Mouse (Mus musculus): ENCODE measurements around the gene Spag4. TPM values are rescaled to one million over a fixed set of nuclear protein-coding genes. Genes with fewer than 3 reads are reported as not detected.
"Not testable (repeated sequence)": the region's sequence is repeated elsewhere in the genome, so short reads cannot be mapped to it uniquely, and the experiment has no call there.

Spag4 gene
- polyA plus RNA-seq, 1 experiment from 2014 or later = 2.2 TPM

GRCm38 (mm10) chr2:156111358-156112079 is 46.5 kb downstream of the Spag4 start, which contains the start of the genes Cpne1 and Rbm12:
TSS of gene Cpne1 (minus strand) at chr2:156111965.
TSS of gene Rbm12 (minus strand) at chr2:156111978.
- H3K36me3 ChIP-seq = no peaks in the 10 kb centered on the region
- peak within 1 kb of the TSS; percentile 98 for H3K9ac ChIP-seq
- H3K4me3 ChIP-seq = peak within 1 kb of the TSS; percentile 72
- ATAC-seq (ENCODE audit: insufficient number of reproducible peaks, low FRiP score, low TSS enrichment, low read depth) = peak; percentile 93
- no peaks in the 10 kb centered on the region for H3K27me3 ChIP-seq
- under 1% methylated on average over 74 of the region's 74 CpGs for WGBS
- no peaks in the 10 kb centered on the region for H3K9me3 ChIP-seq
- peak within 1 kb of the TSS; percentile 66 for H3K4me2 ChIP-seq
- H3K4me1 ChIP-seq = peaks cover 5% of the 10 kb centered on the region
- H3K27ac ChIP-seq = peak within 1 kb of the TSS; percentile 93

- Histone ChIP-seq H3K27ac (peak overlapping the region; percentile 93), H3K9ac (peak overlapping the region; percentile 98; the same call in 1 of the 2 replicates), H3K4me3 (peak overlapping the region; percentile 72), H3K4me2 (peak overlapping the region; percentile 42)
- ATAC-seq (ENCODE audit: insufficient number of reproducible peaks, low FRiP score, low TSS enrichment, low read depth); H3K9me3 ChIP-seq; H3K36me3 ChIP-seq; H3K4me1 ChIP-seq; H3K27me3 ChIP-seq: not testable (repeated sequence)
- WGBS = 28% methylated on average over 5 of the region's 5 CpGs
Observed at GRCm38 (mm10) chr2:156112080-156112423, 47.1 kb downstream of the Spag4 start.

- Histone ChIP-seq H3K4me3 (no peak overlapping the region), H3K27me3 (no peaks in the 10 kb centered on the region), H3K9ac (no peak overlapping the region)
Observed at GRCm38 (mm10) chr2:156119566-156119965, 54.6 kb downstream of the Spag4 start.

More at GRCm38 (mm10) chr2:156119566-156119965, 54.6 kb downstream of the Spag4 start:
- no peak for ATAC-seq (ENCODE audit: insufficient number of reproducible peaks, low FRiP score, low TSS enrichment, low read depth)
- Histone ChIP-seq H3K9me3 (no peaks in the 10 kb centered on the region), H3K4me1 (no peaks in the 10 kb centered on the region), H3K36me3 (peaks cover 12% of the 10 kb centered on the region), H3K27ac (no peak overlapping the region), H3K4me2 (no peak overlapping the region)

Other genes starting within 250 kb of the Spag4 start
- gene BC029722, start 245.7 kb upstream of the Spag4 start, polyA plus RNA-seq (2015; fragmentation: Nextera tagmentation; extraction: Ambion mirVana) = 21.5 and 21.7 TPM in 2 replicates
- gene Eif6, start 238.2 kb upstream of the Spag4 start, polyA plus RNA-seq (2015; fragmentation: Nextera tagmentation; extraction: Ambion mirVana) = 200 and 226 TPM in 2 replicates
- 2.4 and 2.5 TPM in 2 replicates for gene Fam83c, start 230.3 kb upstream of the Spag4 start, polyA plus RNA-seq (2015; fragmentation: Nextera tagmentation; extraction: Ambion mirVana)
- 60.8 and 70.9 TPM in 2 replicates for gene Uqcc1, start 134.9 kb upstream of the Spag4 start, polyA plus RNA-seq (2015; fragmentation: Nextera tagmentation; extraction: Ambion mirVana)
- gene Gm15557, start 124.4 kb upstream of the Spag4 start, polyA plus RNA-seq (2015; fragmentation: Nextera tagmentation; extraction: Ambion mirVana) = 0.13 and 0.21 TPM in 2 replicates
- 44.7 and 60.7 TPM in 2 replicates for gene Gdf5, start 119.8 kb upstream of the Spag4 start, polyA plus RNA-seq (2015; fragmentation: Nextera tagmentation; extraction: Ambion mirVana)
- gene Cep250, start 108.7 kb upstream of the Spag4 start, polyA plus RNA-seq (2015; fragmentation: Nextera tagmentation; extraction: Ambion mirVana) = 22.7 and 24.2 TPM in 2 replicates
- 1.7 and 1.8 TPM in 2 replicates for gene 6430550D23Rik, start 57.2 kb upstream of the Spag4 start, polyA plus RNA-seq (2015; fragmentation: Nextera tagmentation; extraction: Ambion mirVana)
- gene Ergic3, start 57.1 kb upstream of the Spag4 start, polyA plus RNA-seq (2015; fragmentation: Nextera tagmentation; extraction: Ambion mirVana) = 239 and 246 TPM in 2 replicates
- not detected in 2 replicates for gene Fer1l4, start 12.2 kb upstream of the Spag4 start, polyA plus RNA-seq (2015; fragmentation: Nextera tagmentation; extraction: Ambion mirVana)
- 57.3 and 57.8 TPM in 2 replicates for gene Cpne1, start 46.8 kb downstream of the Spag4 start, polyA plus RNA-seq (2015; fragmentation: Nextera tagmentation; extraction: Ambion mirVana)
- gene Rbm12, start 46.8 kb downstream of the Spag4 start, polyA plus RNA-seq (2015; fragmentation: Nextera tagmentation; extraction: Ambion mirVana) = 21.9 and 26.0 TPM in 2 replicates
- gene Gm28036, start 61.9 kb downstream of the Spag4 start, polyA plus RNA-seq (2015; fragmentation: Nextera tagmentation; extraction: Ambion mirVana) = 19.5 and 20.9 TPM in 2 replicates
- gene Romo1, start 78.9 kb downstream of the Spag4 start, polyA plus RNA-seq (2015; fragmentation: Nextera tagmentation; extraction: Ambion mirVana) = 316 and 346 TPM in 2 replicates
- gene Nfs1, start 79.0 kb downstream of the Spag4 start, polyA plus RNA-seq (2015; fragmentation: Nextera tagmentation; extraction: Ambion mirVana) = 39.3 and 43.6 TPM in 2 replicates
- gene Rbm39, start 115.1 kb downstream of the Spag4 start, polyA plus RNA-seq (2015; fragmentation: Nextera tagmentation; extraction: Ambion mirVana) = 595 and 644 TPM in 2 replicates
- gene Phf20, start 131.3 kb downstream of the Spag4 start, polyA plus RNA-seq (2015; fragmentation: Nextera tagmentation; extraction: Ambion mirVana) = 68.4 and 70.8 TPM in 2 replicates
- 3.8 and 3.9 TPM in 2 replicates for gene Cnbd2, start 247.1 kb downstream of the Spag4 start, polyA plus RNA-seq (2015; fragmentation: Nextera tagmentation; extraction: Ambion mirVana)
- gene Scand1, start 247.5 kb downstream of the Spag4 start, polyA plus RNA-seq (2015; fragmentation: Nextera tagmentation; extraction: Ambion mirVana) = 56.0 and 68.1 TPM in 2 replicates